In the genomic region with DNA sequence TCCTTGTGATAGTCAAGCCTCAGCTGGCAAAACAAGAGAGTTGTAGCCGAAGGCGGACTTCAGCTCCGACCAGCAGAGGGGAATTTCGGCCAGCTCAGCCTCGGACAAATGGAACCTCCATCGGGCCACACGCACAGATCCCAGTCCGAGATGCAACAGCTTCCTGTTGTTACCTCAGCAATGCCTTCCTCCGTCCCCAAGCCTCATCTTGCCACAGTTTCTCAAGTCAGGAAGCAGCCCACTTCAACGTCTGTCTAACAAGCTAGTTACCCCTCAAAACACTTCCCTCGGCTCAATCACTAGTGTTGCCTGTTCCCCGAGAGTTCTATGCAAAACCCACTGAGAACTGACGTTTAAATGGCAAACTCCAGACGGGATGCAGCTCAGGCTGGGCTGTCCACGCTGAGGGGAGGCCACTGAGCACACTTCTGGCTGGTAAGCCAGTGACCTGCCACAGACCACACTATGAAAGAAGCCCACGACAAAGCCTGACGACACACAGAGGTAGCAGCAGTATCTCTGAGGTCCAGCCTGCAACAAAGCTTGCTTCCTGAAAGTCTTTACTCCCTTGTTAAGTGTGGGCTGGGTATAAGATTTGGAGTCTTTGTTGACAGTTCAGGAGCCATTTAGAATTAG, we compare ENCODE assay signal across 20 mouse cellular contexts. TPM values are rescaled to one million over a fixed set of nuclear protein-coding genes. Genes with fewer than 3 reads are reported as not detected.
DNase-seq lines count a peak whose midpoint lies in the region; ATAC-seq lines count a peak whose summit lies in the region.
"Had no signal": no experiment of that assay in that cellular context is flagged by ENCODE, and none has a peak within 500 bp of the region (broad histone marks: within the 10 kb centered on the region; RNA-seq: fewer than 3 reads in every experiment).

No protein-coding gene starts in this region.

- ATAC-seq in common myeloid progenitor, adult 5-6 weeks (replicated peaks; ENCODE audit: low read depth, poor library complexity, severe bottlenecking) = peak; percentile 24; the same call in 1 of the 2 replicates
- peak; percentile 68 for ATAC-seq in megakaryocyte progenitor cell, adult 5-6 weeks (replicated peaks; ENCODE audit: poor library complexity)
- ATAC-seq: forebrain, postnatal 0 days; hindbrain, postnatal 0 days; intestine, postnatal 0 days; midbrain, embryonic 13.5 days had no signal

- peak; percentile 90 for DNase-seq in heart, adult 11 months
- no peak for DNase-seq in heart, adult 18-20 months
- DNase-seq in kidney, postnatal 4 days = peak; percentile 19 to 28
- DNase-seq in kidney, postnatal 10 days = no peak
- DNase-seq in urinary bladder, postnatal 25 days (ENCODE audit: low spot score) = no peak
- DNase-seq: adrenal gland, postnatal 10 days; cerebellum, adult 11-12 months; cerebellum, adult 9-11 months; forebrain, postnatal 0 days; gastrocnemius, postnatal 14 days; heart, postnatal 14 days; layer of hippocampus, adult 9-11 months; lung, postnatal 36 days; thymus, adult 18-20 months; thymus, postnatal 36 days had no signal

RNA-seq across cellular contexts. Expression of a gene that starts 34.5 kb away (rescaled TPM):
- total RNA-seq in heart, adult 18-20 months (2021) = 10 to 100 TPM; 40.2 to 41.5 TPM
- 16.9 and 21.7 TPM in 2 replicates for total RNA-seq in common myeloid progenitor, adult 5-6 weeks (2017)
- total RNA-seq in megakaryocyte progenitor cell, adult 5-6 weeks (2015) = 18.1 and 19.4 TPM in 2 replicates
- total RNA-seq in megakaryocyte progenitor cell, adult 5-6 weeks (2017) = 17.7 and 20.2 TPM in 2 replicates

Comparison
In these comparisons a context has a peak if more than half of its experiments do, and no peak if none do; other contexts are left out.
1. DNase-seq: peak in heart, adult 11 months (single experiment) and kidney, postnatal 4 days (2 of 2); none in heart, adult 18-20 months (0 of 2), kidney, postnatal 10 days (single experiment) and urinary bladder, postnatal 25 days (single experiment).